Comparison of ENCODE assay signal across 12 mouse cellular contexts in the genomic region with DNA sequence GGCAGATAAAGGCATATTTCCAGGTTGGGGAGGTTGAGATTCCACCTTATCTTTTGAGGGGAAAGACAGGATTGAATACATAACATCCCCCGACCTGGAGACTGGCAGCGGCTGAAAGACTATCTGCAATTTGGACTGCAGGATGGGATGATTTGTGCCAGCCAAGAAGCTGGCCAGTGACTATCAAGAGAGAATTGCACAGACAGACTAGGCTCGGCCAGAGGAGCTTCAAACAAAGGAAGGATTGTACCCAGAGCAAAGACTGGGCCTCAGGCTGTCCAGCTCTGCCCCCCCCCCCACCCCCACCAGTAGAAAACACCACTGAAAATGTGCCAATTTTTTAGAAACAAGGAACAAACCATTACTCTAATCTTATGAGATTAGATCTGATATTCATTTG.
DNase-seq lines count a peak whose midpoint lies in the region; ATAC-seq lines count a peak whose summit lies in the region.
"Had no signal": no experiment of that assay in that cellular context is flagged by ENCODE, and none has a peak within 500 bp of the region (broad histone marks: within the 10 kb centered on the region; RNA-seq: fewer than 3 reads in every experiment).

No protein-coding gene starts in this region.

- 18% methylated on average over 3 of the region's 3 CpGs for WGBS in forebrain, embryonic 16.5 days
- WGBS in midbrain, embryonic 15.5 days = 42% methylated on average over 3 of the region's 3 CpGs

- no peak overlapping the region for H3K4me2 ChIP-seq in forebrain, embryonic 16.5 days (ENCODE audit: low read length)
- H3K4me2 ChIP-seq in midbrain, embryonic 15.5 days = no peak overlapping the region

- H3K9me3 ChIP-seq in forebrain, embryonic 16.5 days (ENCODE audit: control insufficient read depth, low read length) = no peaks in the 10 kb centered on the region
- H3K9me3 ChIP-seq in midbrain, embryonic 15.5 days = no peaks in the 10 kb centered on the region

- no peaks in the 10 kb centered on the region for H3K4me1 ChIP-seq in forebrain, embryonic 16.5 days (replicated peaks; ENCODE audit: control insufficient read depth, insufficient read depth, low read length)
- no peaks in the 10 kb centered on the region for H3K4me1 ChIP-seq in midbrain, embryonic 15.5 days

- H3K4me3 ChIP-seq in forebrain, embryonic 16.5 days (replicated peaks; ENCODE audit: low read length) = no peak overlapping the region
- H3K4me3 ChIP-seq in midbrain, embryonic 15.5 days = no peak overlapping the region

- DNase-seq in left cerebral cortex, adult 11 months (ENCODE audit: low spot score) = peak; percentile 6
- no peak for DNase-seq in left cerebral cortex, adult 18-20 months (ENCODE audit: low spot score in 2 of 2)
- DNase-seq in brain, embryonic 18.5 days (ENCODE audit: low read depth, low spot score) = peak; percentile 4
- no peak for DNase-seq in gastrocnemius, postnatal 4 days (ENCODE audit: low spot score in 2 of 2)
- DNase-seq in spleen, postnatal 10 days (ENCODE audit: low spot score in 2 of 2) = no peak
- no peak for DNase-seq in kidney, postnatal 4 days
- DNase-seq: kidney, adult 8-10 months; right cerebral cortex, adult 18-20 months; thymus, adult 18-20 months had no signal

- peak; percentile 77 for ATAC-seq in forebrain, embryonic 16.5 days
- ATAC-seq in midbrain, embryonic 15.5 days (replicated peaks) = peak; percentile 87

- no peaks in the 10 kb centered on the region for H3K36me3 ChIP-seq in forebrain, embryonic 16.5 days (ENCODE audit: control insufficient read depth, insufficient read depth)
- H3K36me3 ChIP-seq in midbrain, embryonic 15.5 days (replicated peaks) = no peaks in the 10 kb centered on the region

- H3K27ac ChIP-seq in forebrain, embryonic 16.5 days (ENCODE audit: low read length) = no peak overlapping the region
- peak overlapping the region; percentile 4; the same call in 1 of the 2 replicates for H3K27ac ChIP-seq in midbrain, embryonic 15.5 days

- H3K27me3 ChIP-seq in forebrain, embryonic 16.5 days (replicated peaks; ENCODE audit: control insufficient read depth, insufficient read depth, low read length) = no peaks in the 10 kb centered on the region
- H3K27me3 ChIP-seq in midbrain, embryonic 15.5 days (replicated peaks) = no peaks in the 10 kb centered on the region
- H3K27me3 ChIP-seq: CH12.LX had no signal

- H3K9ac ChIP-seq in forebrain, embryonic 16.5 days (replicated peaks; ENCODE audit: low read depth, low read length) = no peak overlapping the region
- H3K9ac ChIP-seq in midbrain, embryonic 15.5 days = no peak overlapping the region

Comparison
In these comparisons a context has a peak if more than half of its experiments do, and no peak if none do; other contexts are left out.
1. DNase-seq: peak in left cerebral cortex, adult 11 months (single experiment) and brain, embryonic 18.5 days (single experiment); none in left cerebral cortex, adult 18-20 months (0 of 2), gastrocnemius, postnatal 4 days (0 of 2), spleen, postnatal 10 days (0 of 2) and kidney, postnatal 4 days (0 of 2).